Mouse (Mus musculus) urinary bladder, postnatal 36 days (tissue): ENCODE results near the gene Metap1d.
A peak's percentile ranks its signal among the peaks of the same experiment; 100 is the strongest.

Experiments
- DNase-seq, 2 experiments: peaks; one replicate each; pipeline ENCODE4 v3.0.0; 2022; ENCODE audit warnings: low spot score in 2 of 2, mixed read lengths in 1 of 2

The Metap1d gene

DNA sequence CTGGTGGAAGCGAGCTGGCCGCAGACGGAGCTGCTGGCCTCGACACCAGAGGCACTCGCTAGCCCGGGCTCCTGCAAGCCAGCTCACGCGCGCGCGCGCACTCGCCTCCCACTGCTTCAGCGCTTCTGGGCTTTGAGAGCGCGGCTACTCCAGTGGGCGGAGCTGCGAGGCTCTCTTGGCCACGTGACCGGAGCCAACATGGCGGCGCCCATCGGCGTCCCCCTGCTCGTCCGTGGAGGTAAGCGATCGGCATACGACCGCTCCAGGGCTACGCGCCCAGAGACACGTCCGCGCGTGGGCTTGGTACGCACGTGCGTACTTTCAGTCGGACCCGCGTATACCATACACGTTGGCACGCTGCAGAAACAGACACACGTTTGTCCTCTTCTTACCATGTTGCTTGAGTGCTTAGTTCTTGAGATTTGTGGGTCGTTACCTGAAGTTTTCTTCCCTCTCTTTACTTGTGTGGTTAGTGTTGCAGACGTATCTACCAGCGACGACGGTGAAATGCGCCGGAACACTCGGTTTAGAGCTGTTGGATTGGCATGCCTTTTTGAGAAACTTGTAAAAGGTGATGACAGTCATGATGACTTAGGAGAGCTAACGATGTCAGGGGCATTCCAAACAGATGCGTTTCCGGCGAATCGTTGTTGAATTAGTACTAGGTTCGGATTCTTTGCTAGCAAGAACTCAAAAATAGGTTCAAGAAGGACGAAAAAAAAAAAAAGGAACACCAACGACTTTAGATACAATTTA, at the start of gene Metap1d:
TSS of gene Metap1d (plus strand) at position 116 of the 756 bp plus-strand sequence.
- DNase-seq, result peak; percentile 81 to 93

DNA sequence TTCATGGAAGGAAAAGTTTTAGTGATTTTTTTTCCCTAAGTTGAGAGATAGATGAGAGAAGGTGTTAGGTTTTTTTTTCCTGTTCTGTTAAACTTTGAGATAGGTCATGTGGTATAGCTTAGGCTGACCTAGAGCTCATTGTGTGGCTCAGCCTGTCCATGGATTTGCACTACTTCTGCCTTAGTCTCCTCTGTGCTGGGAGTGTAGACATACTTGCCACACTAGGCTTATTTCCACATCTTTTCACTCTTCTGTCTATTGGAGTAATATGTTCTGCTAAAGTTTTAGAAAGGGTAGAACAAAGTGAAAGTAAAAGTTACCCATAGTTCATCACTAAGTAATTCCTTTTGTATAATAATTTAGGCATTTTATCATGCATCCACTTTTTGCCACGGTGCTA, 47.5 kb upstream of the Metap1d start:
- no peak for DNase-seq

DNA sequence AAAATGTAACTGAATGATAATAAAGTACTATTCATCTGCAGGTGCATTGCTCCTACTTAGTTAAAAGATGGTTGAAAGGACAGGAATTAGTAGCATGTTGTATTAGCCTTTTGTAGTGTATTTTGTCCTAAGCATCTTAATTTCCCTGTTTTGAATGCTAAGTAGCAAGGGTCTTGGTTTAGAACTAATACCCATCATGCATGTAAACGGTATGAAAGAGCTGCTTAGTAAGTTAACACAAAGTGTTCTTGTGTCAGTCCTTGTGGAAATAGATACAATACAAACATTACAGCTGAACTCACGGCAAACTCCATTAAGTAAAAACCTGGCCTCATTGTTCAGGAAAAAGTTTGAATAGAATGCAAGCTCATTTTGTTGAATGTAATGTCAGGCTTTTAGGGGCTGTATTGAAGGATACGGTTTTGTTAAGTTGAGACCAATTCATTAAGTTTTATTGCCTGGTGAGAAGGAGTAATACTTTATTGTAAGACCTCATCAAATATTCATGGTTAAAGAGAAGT, 34.3 kb upstream of the Metap1d start:
- no peak for DNase-seq

DNA sequence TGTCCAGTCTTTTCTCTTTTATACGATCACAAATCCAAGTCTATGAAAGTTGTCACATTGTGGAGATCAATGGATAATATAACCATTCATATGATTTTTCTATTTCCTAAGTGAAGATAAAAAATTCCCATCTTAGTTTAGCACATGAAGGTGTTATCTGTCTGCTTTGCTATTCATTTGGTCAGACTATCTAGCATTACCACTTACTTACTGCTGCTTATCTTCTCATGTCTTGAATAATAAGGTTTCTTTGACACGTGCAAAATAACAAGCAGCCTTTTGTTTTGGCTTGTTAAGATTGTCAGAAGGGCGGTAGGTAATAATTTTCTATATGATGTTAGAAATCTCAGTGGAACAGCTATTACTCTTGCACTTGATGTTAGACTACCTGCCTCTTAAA, 33.7 kb upstream of the Metap1d start:
- no peak for DNase-seq

DNA sequence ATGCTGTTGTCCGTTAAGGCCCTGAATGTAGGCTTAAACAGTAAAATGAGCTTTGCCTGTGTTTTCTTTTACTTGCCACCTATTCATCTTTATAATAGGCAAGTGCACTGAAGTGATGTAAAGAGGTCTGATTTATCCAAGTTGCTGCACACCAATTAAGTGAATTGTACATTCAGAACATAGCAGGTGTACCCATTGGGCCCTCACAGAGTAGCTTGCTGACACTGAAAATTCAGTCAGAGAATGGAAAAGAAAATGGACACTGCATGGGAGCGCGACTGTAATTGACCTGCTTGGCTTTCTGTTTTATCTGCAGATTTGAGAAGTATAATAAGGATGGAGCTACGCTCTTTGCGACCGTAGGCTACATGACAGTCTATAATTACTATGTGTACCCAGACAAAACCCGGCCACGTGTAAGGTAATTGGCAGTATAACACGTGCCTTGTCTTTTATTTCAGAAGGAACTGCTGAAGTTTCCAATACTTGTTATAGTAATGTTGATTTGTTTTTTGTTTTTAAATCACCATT, 32.1 kb upstream of the Metap1d start:
- DNase-seq, result no peak

DNA sequence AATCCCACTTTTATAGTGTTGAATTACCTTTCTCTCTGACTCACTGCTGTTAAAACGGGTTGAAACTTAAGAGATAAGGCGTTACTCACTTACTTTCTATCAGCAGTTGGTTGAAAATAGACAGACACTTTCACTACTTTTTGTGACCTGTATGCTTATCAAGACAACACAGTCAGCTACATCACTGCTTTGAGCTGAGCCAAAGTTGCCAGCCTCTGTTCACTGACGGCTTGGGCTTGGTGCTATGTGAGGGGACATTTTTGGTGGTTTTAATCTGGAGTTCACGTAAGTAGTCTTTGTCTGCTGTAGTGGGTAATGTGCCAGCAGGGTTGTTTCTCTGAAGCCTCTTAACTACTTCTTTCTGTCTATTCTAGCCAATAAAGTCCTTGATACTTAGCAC, 28.5 kb upstream of the Metap1d start:
- DNase-seq, result no peak

DNA sequence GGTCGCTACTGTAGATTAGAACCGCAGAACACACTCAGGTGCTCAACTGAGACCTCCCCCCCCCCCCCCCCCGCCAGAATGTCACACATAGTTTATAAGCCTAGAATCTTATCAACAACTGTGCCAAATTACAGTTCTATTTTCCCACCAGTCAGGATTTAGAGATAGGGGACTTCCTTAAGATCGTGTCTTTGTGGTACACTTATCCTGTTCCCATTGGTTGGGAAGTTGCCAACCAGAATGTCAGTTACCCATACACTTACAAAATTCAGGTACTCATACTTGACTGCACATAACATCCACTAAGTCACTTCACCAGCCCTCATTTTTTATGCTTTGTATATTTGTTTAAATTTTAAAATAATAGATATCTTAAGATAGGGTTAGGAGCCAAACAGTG, 17.6 kb upstream of the Metap1d start:
- DNase-seq, result no peak

DNA sequence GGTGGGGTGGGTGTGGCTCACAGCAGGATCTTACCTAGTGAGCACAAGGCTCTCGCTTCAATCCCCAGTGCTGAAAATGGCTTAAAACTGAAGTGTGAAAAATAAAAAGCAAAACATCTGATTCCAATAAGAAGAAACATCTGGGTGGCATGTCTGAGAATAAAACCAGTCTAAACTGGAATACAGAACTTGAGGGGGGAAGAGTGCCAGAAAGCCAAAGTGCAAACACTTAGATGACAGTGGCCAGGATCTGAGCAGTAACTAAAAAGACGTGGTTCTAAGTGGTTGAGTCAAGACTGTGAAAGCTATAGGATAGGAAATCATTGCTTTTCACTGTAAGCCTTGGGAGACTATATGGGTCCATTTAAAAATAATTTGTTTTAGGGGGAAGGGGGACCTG, 9.7 kb upstream of the Metap1d start:
- no peak for DNase-seq

DNA sequence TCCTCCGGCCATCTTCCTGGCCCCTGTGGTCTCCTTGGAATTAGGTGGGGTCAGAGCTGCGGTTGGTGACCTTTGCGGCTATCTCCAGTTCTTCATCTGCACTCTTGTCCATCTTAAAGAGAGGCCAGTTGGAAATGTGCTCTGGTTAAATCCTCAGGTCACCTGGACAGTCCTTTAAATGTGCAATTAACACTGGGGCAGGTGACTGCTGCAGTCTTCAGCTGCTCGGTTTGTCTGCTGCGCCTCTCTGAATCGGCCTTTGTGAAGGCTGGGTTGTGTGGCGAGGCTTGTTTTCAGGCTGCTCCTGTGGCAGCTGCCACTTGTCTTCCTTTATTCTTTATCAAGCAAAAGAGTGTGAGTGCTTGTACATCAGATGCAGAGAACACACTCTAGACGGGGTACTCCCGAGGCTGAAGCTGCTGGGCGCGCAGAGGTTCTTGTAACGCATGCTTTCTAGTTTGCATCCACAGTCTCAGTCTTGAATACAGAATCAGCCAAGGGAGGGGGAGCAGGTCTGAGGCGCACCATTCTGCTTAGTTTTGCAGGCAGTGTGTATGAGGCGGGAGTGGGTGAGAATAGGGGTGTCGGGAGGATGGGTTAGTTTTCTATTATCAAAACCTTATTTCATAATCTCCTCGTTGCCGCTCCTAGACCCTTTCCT, 7.4 kb upstream of the Metap1d start:
- DNase-seq, result no peak

DNA sequence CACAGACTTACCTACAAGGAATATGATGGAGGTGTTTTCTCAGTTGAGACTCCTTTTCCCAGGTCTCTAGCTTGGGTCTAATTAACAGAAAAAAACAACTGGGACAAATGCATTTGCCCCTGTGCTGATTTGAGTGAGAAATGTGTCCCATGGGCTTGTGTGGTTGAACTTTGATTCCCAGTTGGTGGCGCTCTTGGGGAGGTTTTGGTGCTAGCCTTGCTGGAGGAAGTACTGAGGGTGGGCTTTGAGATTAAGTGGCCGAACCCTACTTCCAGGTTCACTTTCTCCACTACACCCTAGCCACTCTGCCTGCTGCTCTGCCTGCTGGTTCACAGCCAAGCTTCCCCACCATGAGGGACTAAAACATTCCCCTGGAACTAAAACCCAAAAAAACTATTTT, 3.5 kb upstream of the Metap1d start:
- DNase-seq, result no peak

DNA sequence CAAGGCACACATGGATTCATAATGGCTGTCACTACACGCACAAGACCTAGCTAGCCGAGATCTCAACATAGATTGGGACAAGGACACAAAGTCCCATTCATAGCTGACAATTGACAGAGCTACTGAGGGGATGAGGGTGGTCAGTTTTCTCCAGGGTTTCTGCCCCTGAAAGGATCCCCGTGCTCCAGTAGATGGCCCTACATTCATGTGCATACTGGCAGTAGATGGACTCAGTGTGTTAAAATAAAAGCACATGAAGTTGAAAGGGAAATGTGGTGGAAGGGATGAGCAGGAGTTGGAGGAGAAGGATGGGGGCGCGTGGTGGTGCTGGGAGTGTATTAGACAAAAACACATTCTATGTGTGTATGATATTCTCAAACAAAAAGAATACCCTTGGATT, 1.3 kb upstream of the Metap1d start:
- no peak for DNase-seq

DNA sequence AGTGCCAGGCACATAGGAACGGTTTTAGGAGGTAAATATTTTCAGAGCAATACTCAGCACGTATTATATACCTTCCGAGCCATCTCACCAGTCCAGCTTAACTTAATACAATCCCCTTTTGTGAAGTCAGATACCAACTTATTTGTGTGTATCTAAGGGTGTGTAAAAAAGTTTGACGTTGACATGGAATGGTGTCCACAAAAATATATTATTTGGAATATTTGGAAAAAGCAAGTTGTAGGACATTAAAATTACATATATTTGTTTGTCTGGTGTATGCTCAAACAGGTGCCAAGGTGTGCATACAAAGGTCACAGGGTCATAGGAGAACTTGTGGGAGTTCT, 813 bp downstream of the Metap1d start:
- DNase-seq, result no peak

DNA sequence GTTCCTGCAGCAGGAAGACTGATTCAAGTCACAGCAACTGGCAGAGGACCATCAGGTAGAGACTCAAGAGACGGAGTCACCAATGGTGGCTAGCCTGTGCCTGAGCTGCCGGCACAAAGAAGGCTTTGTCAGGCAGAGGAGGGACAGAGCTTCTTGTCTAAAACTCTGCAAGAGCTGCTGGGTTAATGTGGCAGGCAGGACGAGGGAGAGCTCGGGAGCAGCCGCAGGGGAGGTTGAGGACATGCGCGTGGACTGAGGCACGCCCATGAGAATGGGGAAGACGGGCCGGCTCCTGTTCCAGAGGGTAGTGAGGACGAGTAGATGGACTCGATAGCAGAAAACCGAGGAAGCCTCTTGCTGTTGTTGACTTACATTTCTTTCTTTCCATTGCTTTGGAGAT, 5.5 kb downstream of the Metap1d start:
- no peak for DNase-seq

DNA sequence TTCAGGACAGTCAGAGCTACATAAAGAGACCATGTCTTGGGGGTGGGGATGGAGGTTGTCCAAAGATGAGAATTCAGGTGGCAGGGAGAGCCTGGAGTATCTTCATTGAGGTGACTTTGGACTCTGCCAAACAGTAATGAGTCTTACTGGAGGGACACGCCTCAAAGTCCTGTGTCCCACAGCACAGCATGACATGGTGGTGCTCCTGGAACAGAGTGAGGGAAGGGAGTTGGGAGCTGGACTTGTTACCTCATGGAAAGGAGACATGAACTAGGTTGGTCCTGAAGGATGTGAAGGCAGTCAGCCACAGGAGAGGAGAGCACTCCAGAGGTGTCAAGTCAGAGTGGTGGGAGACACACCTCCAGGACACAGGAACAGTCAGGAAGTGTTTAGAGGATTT, 6.6 kb downstream of the Metap1d start:
- no peak for DNase-seq

DNA sequence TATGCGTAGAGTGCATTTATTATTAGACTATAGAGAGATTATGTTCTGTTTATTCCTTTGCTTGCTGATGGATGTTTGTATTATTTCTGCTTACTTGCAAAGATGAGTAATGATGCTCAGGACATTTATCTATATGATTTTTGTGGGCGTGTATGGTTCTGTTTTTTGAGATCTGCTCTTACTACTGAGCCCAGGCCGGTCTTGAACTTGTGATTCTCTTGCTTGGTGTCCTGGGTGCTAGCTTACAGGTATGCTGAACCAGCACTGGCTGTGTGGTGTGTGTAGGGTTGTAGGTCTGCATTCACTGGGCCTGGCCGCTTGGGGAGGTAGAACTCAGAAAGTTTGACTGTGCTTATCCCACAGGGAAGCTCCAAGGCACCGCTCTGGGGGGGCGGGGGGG, 8.1 kb downstream of the Metap1d start:
- DNase-seq, result no peak

DNA sequence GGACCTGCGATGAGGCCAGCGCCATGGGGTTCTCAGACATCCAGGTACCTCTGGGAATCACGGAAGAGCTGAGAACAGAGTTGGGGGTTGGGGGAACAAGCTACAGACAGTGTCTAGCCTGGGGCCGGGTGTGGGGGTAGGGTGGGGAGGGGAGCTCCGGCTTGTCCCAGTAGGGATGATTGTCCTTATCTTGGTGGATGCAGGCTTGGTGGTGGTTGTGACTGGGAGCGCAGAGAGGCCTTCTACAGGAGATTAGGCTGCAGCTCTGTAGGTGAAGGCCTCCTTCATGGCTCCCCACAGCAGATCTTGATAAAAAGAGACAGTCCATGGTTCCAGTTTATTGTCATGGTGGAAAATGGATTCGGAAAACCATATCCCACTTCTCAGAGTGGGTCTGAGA, 8.5 kb downstream of the Metap1d start:
- DNase-seq, result no peak

DNA sequence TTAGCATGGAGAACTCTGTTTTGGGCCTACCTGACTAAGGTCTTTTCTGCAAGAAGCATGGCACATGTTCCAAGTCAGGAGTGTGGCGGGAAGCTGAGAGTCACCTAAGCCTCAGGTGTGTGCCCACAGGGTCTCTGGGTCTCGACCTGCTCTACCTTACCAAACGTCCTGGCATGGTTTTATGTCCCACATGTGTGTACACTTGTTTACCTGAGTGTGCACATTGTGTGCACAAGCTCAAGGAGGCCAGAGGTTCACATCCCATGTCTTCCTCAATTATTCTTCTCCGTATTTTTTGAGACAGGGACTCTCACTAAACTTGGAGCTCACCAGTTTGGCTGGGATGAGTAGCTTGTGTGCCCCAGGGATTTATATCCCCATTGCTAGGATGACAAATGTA, 9.0 kb downstream of the Metap1d start:
- no peak for DNase-seq

DNA sequence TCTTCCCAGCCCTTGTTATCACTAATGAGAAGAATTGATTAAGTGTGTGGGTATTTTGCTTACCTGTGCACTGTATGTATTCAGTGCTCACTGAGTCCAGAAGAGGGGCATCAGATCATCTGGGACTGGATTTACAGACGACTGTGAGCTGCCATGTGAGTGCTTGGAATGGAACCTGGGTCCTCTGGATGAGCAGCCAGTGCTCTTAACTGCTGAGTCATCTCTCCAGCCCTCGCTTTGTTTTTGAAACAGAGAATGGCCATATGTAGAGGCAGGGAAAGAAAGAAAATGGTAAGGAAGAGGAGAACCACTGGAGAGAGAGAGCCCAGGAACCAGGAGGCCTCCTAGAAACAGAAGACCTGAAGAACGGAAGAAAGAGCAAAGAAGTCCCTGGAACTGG, 9.5 kb downstream of the Metap1d start:
- DNase-seq, result no peak

DNA sequence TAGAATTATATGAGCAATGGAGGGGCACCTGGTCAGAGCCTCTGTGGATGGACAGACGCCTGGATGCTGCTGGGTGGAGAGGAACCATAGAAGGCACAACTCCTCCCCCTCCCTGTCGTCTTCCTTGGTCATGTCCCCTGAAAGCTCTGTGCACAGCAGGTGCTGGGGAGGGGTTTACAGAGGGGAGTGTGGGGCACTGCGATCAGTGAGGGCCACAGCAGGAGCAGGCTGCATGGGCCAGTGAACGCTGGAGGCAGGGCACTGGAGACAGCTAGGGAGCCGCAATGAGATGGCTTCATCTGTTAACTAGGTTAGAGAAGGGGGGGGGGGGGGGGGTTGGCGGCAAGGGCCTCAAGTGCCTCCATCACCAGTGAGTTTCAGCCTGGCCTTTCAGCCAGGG, 13.0 kb downstream of the Metap1d start:
- DNase-seq, result no peak

DNA sequence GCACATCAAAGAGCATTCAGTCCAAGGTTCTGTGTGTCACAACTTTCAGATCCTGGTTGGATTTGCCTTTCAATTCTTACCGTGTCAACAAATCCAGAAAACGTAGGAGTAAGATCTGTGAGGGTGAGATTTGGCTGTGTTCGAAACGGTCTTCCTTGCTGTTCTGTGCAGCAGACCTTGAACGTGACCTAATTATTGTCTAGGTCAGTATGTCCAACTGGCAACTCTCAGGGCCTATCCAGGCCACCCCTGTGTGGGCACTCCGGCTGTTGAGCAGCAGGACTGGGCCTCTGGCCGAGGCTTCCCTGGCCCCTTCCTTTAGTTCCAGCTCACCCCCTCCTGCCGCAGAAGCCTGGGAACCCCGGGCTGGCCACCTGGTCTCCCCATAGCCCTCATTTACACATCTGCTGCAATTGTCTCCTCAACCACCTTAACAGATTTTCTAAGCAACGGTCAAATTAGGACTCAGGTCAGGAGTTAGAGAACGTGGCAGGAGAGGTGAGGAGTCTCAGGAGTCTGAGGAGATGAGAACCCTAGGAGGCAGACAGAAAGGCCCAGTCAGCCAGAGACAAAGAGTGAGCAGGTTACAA, 13.9 kb downstream of the Metap1d start:
- no peak for DNase-seq

DNA sequence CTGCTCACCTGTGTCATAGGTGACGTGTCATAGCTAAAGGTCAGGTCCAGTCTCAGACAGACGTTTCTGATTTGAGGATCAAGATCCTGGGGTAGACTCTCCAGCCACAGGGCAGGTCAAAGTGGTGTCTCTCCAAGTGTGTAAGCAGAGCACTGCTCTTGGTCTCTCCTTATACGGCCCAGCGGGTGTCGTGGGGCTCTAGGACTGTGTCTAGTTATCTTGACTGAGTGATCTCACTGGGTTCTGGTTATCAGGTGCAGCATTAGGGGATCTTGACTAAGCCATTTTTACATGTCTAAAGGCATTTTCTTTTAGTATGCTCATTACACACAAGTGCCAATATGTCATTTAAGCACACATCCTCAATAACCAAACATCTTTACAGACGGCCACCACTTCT, 18.0 kb downstream of the Metap1d start:
- no peak for DNase-seq

DNA sequence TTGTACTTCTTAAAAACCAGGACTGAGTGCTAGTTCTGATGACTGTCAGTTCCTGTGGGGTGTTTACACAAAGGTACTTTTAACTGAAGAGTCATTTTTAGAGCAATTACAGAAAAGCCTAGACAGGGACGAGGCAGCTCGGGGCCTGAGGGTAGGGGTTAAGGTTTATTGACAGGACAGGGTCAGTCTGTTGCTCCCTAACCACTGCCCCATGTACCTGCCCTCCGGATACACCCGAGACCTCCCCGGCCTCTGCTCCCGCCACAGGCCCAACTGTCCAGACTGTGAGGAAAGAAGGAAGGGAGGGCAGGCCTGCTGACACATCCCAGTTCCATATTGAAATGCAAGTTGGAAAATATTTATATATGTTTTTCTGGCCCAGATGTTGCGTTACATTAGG, 20.8 kb downstream of the Metap1d start:
- no peak for DNase-seq

DNA sequence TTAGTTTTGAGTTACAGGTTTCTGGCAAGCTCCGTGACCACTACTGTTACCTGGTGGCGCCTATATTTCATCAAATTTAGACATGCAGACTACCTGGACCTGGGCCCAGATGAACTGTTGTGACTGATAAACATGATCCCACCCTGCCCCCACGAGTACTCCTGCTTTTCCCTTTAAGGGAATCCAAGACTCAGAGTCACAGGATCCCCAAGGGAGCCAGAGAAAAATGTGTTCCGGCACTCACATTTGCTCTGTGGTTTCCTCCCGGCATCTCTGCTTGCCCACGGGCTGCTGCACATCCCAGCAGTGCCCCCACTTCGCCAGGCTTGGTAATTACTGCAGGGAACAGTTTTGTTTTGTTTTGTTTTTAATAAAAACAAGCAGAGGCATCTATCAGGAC, 21.3 kb downstream of the Metap1d start:
- DNase-seq, result no peak
